Mouse (Mus musculus) kidney, postnatal 4 days (tissue): ENCODE results near the gene Capn1.

Experiments
- DNase-seq, 2 experiments: peaks; one replicate each; pipeline ENCODE4 v3.0.0; 2021; ENCODE audit warnings: mixed read lengths in 2 of 2

Gene Capn1

DNA sequence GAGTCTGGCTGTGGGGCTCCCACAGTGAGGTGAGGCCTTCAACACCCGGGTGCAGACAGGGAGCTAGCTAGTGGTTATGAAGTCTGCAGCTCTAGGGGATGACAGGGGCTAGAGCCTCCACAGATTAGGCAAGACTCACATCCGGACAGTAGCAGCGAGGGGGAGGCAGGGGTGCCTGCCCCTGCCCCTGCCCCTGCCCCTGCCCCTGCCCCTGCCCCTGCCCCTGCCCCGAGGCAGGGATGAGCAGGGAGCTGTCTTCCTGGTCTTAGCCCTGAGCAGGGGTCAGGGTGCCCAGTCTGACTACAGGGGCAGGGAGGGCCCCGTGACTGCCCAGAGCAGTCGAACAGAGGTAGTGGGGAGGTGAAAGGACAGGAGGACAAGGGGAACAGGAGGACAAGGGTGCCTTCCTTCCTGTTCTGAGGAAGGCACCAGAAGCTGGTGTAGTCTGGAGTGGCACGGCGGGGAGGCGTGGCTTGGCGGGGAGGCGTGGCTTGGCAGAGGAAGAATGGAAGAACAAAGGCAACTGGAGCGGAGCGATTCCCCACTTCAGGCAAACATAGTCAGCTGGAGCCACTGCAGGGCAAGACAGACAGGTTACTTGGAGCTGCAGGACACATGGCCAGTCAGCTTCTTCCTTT lies 26.8 kb downstream of the Capn1 start:
- DNase-seq: peak; percentile 88 to 92

DNA sequence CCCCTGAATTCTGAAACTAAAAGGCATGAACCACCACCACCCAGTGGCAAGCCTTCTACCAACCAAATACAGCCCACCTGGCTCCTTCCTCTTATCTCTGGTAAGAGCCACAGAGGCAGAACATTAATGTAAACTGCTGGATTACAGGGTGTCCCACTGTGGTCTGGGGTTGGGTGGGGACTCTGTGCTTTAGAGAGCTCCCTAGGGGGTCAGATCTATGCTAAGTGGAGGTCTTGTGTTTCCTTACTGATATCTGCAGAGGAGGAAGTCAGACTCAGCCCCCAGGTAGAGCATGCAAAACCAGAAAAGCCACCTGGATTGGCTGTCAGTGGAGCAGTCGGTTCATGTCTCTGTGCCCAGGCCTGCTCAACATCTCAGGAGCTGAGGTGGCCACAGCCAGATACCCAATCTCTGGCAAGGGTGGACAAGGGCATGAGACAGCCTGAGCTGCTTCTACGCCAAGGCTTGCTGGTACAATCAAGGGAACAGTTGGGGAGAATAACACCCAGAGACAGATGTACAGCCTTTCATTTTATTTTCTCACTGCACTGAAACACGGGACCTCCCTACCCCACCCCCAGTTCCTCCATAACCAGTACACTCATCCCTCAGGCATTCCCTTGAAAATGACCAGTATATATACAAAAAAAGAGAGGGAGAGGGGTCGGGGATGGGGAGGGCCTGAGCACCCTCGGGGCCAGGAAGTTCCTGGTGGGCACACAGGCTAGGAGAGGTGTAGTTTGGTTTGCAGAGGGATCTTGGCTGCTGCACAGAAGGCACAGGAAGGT lies 27.5 kb downstream of the Capn1 start:
- no peak for DNase-seq

DNA sequence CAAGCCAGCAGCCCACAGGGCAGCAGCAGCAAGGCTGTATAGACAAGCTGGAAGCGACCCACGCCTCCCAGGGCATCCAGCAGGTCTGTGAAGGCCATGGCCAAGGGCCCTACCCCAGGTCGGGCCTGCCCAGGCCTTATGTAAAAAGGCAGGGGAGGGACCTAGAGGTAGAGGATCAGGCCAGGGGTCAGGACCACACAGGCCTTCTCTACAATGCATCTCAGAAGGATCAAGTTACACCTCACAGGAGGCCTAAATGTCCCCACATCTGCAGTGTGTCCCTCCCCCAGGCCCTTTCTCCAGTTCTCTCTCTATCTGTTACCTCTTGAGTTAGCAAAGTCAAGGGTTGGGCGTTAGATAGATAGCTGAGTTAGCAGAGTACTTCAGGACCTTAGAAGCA lies 29.7 kb downstream of the Capn1 start, which contains the start of gene Slc22a20:
Slc22a20 (minus strand) TSS at position 101 of the 400 bp plus-strand sequence.
- DNase-seq: no peak

DNA sequence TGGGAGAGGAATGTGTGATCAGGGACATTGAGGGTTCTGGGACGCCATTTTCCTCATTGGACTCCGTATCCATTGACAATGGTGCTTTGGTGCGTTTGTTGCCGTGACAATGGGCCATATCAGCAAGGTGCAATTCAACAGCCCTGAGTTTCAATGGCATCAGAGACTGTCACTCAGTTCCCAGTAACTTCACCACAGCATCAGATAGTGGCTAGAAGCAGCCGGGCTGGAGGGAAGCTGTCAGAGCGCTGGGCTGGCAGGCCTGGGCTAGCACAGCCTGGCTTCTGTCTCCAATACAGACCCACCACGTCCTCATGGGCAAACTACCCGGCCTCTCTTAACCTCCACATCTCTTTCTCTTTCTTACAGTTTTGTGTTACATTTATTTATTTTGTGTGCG lies 35.2 kb downstream of the Capn1 start:
- DNase-seq: no peak

DNA sequence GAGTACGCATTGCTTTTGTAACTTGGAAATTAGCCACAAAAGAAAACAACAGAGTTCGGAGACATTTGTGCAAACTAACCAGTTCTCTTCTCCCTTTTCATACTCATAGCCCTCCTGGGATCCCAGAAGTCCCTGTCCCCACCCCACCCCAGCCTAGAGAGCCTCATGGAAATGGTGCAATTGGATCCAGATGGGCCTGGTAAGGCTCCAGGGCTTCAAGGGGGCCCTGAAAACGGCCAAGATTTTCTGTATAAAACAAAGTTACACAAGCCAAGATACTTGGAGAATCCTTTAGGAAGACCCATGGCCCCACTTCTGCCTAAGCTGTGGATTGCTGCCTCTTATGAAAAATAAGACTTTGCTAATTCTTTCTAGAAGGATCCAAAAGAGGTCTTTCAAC lies 38.0 kb downstream of the Capn1 start:
- no peak for DNase-seq

DNA sequence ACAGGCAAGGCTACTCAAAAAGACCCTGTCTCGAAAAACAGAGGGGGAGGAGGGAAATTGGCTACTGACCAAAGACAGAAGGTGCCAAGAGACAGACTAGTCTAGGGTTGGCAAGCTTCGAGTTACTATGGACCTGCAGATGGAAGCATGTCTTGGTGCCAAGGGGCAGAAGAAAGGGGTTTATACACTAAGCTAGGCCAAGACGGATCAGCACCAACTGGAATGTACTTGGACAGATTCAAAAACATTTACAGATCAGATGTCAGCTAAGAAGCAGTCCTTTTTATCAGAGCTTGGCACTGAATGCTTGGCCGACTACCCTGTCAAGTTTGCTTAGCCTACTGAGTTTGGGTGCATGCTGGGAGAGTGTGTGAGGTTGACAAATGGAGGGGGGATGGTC lies 40.0 kb downstream of the Capn1 start:
- no peak for DNase-seq

DNA sequence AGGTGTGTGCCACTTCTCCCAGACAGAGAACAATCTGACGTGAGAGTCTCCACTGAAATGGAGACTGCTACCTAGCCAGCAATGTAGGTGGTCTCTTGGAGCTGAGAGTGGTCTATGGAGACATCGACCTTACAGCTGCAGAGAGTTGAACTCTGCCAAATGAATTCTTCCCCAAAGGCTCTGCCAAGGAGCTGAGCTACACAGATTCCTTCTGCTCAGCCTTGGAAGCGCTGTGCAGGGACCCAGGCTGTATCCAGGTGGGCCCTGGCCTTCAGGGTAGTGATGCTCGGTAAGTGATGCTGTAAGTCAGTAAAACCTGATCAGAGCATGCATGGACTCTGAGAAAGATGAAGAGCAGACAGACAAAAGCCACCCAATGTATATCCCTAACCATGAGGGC lies 40.6 kb downstream of the Capn1 start:
- no peak for DNase-seq

DNA sequence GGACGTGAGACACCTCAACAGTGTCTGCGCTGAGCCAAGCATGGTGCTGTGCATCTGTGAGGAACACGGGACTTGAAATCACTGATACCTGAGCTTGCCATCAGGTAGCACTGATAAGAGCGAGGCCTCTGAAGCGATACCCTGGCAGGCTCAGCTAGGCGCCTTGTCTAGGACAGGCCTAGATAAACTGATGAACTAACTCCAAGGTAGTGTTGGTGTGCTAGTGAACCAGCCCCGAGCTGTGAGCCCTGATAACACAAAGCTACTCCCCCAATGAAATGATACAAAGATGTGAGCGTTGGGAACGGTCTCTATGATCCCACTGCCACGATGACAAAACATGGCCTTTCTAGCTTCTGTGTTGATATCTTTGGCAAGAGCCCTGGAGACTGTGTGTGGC lies 48.0 kb downstream of the Capn1 start:
- no peak for DNase-seq

DNA sequence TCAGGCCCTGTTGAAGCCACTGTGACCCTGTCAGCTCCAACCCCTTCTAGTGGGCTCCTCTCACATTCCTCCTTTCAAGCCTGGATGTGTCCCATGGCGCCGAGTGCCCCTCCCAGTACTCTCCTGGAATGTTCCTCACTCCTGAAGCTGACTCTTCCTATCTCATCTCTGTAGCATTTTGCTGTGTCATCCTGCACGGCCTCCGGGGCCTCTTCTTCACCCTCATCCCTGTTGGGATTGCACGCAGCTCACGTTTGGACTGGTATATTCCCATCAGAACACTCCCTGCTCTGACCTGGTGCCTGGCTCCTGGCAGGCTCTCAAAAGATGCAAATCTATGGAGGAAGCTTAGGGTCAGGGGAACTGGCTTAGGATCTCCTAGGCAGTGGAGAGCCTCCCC lies 48.9 kb downstream of the Capn1 start:
- DNase-seq: no peak

DNA sequence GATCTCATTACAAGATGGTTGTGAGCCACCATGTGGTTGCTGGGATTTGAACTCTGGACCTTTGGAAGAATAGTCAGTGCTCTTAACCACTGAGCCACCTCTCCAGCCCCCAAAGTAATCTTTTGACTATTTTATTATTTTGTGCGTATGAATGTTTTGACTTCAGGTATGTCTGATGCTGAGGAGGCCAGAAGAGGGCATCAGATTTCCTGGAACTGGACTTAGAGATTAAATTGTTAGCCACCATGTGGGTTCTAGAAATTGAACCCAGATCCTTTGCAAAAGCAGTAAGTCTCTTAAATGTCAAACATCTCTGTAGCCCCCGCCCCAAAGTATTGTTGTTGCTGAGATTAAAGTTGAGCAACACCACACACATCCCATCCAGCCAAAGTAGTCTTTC lies 49.8 kb downstream of the Capn1 start:
- no peak for DNase-seq

DNA sequence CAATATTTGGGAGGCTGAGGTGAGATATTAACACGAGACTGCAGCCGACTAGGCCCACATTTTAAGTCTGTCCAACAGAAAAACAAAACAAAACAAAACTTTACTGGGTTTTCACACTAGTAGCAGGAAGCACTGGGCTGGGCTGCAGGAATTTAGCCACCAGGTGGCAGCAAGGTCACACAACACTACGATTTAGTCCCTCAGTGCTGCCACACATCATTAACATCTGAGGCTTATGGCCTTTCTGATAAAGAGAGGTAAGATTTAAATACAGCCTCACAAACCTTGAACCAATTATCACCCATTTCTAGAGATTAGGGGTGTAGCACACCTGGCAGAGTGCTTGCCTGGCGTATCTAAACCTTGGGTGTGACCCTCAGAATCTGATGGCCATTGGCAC lies 50.4 kb downstream of the Capn1 start:
- peak; percentile 88 to 90 for DNase-seq

DNA sequence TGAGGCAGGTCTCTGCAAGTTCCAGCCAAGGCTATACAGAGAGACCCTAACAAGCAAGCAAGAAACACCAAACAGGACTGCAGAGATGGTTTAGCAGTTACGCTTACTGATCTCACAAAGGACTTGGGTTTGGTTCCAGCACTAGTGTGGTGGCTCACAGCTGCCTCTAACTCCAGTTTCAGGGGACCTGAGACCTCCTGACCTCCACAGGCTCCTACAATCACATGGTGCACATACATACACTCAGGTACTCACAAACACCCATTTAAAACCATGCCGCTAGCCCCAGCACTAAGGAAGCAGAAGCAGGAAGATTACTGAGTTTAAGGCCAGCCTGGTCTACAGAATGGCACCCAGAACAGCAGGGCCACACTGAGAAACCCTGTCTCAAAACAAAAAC lies 50.9 kb downstream of the Capn1 start:
- DNase-seq: no peak

DNA sequence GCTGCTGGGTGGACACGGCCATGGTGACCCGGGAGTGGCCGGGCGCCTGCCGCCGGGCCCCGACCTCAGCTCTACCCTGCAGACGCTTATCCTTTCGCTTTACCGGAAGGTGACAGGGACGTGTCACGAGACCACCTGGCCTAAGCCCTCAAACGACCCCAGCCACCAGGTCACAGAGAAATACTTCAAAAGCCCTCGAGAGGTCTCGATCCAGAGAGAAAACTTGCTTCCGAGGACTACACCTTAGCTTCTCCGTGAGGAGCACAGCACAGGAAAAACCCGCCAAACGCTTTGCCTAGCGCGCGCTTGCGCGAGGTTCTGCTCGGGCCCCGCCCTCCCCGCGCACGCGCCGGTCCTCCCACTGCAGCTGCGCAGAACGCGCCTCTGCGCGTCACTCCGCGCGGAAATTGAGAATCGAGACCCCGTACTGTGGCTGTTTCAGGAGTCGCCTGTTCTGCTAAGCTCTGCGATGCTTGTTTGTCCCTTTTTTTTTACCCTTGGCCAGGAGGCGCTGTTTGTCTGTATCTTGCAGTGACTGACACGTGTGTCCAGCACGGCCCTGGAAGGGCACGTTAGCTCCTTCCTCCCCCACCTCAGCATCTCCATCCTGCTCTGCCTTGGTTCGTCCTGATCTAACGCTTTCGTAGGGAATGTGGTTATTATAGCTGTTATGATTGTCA lies 51.7 kb downstream of the Capn1 start, which contains the start of gene Pola2:
Pola2 (minus strand) TSS at position 320 of the 680 bp plus-strand sequence.
- peak; percentile 92 to 95 for DNase-seq

DNA sequence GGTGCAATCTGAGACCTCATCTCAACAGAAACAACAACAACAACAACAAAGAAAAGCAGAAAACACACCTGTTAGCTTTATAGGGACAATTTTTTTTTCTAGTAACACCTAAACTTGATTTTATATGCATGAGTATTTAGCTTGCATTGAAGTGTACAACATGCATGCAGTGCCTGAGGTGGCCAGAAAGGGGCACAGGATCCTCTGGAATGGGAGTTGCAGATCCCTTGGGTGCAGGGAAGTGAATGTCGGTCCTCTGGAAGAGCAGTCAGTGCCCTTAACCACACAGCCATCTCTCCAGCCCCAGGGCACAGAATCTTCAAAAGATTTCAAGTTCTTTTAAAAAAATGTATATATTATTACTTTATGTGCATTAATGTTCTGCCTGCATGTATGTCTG lies 53.0 kb downstream of the Capn1 start:
- peak in 1 of 2 experiments; percentile 25 for DNase-seq

DNA sequence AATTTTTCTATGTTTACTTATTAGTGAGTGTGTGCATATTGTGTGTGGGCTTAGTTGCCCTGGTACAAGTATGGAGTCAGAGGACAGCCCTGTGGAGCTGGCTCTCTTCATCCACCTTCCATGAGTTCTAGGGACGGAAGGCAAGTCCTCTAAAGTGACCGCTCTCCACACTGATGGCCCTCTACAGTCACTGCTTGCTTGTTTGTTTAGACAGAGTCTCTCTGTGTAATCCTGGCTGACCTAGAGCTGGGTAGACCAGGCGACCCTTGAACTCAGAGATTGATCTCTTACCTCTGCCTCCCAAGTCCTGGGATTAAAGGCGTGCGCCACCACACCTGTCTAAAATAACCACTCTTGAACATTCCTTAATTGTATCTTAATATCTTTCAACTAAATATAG lies 58.3 kb downstream of the Capn1 start:
- DNase-seq: no peak

DNA sequence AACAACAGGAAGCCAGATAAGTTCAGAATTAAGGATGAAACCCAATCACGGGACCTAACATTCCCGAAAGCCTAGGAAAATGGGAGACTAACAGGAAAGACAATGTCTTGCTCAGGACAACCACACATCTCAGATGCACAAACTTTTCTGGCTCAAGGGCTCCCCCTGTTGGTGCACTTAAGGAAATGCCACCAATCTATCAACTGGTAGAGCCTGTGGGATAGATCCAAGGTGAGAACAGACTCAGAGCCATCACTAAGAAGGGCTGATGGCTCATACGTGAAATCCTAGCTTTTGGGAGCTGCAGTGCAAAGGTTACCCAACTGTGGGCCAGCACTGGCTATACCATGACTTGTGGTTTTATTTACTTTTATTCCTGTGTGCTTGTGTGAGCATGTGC lies 59.0 kb downstream of the Capn1 start:
- DNase-seq: peak; percentile 87 to 90

DNA sequence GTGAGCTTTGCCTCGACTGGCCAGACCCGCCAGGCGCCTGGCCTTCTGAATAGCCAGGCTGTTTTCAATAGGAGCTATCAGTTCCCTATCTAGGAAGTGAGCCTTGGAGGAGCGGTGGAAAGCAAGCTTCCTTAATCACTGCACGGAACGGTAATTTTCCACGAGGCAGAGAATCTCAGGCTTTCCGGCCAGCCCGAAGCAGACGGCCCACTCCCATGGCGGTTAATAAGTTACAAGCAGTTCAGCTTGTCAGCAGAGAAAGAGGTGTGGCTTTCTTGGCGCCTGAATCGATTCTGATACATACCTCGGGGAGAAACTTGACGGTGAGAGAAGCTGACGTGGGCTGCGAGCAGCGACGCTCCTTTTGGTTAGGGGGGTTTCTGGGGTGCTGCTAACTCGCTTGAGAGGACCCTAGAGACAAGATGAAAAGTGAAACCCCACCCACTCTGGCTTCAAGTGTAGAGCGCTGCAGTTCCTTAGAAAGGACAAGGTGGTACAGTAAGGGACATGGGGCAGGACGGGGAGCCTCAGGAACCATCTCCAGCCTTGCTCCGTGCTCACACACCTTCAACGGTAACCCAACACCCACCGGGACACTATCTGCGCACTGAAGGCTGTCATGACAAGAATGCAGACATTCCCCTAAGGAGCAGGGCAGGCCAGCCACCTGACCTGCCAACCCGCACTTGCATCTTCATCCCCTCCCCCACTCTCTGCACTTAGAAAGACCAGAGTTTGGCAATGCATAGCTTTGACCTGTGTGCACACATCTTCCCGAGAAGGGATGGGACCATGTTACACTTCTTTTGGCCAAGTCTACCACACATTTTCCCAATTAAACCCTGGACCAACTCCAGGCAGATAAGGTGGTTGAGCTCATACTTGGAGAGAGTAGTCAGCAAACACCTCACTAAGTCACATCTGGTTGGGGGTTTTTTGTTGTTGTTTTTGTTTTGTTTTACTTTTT lies 59.7 kb downstream of the Capn1 start:
- peak; percentile 70 to 81 for DNase-seq

DNA sequence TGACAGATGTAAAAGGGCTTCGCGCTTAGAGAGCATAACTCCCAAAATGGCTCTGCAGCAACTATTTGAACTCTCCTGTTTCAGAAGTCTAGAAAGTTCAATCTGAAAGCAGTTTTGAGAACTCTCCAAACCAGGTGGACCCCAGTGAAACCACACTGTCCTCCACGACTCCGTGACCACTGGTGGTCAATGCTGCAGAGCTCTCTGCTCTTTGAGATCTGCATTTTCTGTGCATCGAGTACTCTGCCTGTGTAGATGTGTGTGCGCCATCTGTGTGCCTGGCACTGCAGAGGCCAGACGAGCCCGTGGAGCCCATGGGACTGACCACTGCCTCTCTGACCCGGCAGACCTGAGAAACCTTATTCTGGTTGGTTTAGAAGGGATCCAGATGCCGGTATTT lies 60.8 kb downstream of the Capn1 start:
- DNase-seq: peak in 1 of 2 experiments; percentile 29

DNA sequence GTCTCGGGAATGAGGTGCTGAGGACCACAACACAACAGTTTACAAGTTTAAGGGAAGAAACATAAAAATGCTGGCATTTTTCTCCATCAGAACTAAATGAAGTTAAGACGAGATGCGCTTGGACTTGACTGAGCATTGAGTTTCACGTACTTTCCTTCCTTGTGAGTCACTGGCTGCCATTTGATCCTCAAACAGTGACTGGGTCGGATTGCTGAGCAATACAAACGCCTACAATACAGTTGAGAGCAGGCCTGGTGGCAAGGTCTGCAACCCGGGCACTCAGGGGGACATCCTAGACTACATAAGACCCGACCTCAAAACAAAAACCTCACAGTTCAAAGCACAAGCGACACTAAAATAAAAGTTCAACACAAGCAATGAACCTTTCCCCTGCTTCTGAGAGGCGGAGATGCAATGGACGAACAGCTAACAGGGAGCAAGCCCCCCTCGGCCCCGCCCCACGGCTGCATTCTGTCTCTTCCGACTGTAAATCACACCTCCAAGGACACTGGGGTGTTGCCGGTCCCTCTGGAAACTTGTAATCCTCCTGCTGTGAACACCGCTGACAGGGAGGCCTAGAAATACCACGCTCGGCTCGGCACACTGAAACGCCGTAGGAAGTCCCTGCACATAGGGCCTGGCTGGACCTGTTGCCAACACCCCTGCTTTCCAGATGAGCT lies 61.5 kb downstream of the Capn1 start:
- DNase-seq: peak; percentile 55 to 62

DNA sequence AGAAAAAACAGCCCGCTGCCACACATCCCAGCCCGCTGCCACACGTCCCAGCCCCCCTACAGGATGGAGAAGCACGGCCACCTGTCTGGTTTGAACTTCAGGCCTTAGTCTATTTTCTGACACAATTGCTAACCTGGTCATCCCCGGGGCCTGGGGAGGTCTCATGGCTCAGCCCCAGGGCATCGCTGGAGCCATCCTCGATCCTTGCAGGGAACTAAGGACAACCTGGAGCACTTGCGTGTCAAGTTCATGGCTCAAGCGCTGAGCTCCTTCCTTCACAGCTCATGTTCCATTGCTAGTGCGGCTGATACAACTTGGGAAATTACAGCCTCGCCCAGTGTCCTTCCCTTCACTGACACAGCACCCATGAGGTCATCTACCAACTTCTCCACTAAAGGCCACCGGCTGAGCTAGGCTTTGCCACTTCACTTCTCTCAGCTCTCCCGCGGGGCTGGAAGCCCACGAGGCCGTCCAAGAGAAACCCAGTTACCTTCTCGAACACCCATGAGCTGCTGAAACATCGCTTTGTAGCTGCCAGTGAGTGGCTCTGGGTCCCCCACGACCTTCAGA lies 62.4 kb downstream of the Capn1 start:
- DNase-seq: peak in 1 of 2 experiments; percentile 13

DNA sequence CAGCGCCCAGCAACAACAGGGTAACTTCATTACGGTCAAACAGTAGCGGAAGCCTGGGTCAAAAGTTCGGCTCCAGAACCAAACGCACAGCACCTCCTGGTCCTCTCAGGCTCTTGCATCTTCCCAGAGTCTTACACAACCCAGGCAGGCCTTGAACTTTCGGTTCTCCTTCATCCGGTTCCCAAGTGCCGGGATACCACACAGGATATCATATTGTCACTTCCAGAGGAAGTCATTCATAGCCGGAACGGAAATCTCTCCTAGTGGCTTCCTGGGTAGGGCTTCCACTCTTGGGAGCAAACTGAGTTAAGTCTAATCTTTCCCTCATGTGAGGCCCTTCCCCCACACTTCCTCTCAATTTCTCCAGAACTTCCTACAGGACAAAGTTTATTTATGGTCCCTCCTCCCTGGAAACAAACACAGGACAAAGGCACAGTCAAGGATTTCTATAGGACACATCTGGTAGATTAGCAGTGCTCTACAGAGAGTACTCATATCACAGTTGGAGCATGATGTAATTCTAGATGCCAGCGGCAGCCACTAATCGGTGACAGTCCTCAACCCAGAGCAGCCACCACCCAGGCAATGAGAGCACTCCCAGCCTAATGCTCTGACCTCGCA lies 63.5 kb downstream of the Capn1 start:
- peak; percentile 47 to 66 for DNase-seq
